Mouse (Mus musculus) G1E (cell line): ENCODE results near the gene Mettl2.

Source experiments
- CTCF ChIP-seq: IDR thresholded peaks from 2 replicates; pipeline ENCODE4 v1.5.1; 2012; ENCODE audit warnings: low read depth, low read length, inconsistent platforms, mixed read lengths
- GATA1 ChIP-seq: IDR thresholded peaks from 2 replicates; pipeline ENCODE4 v1.6.1; 2012; ENCODE audit warnings: borderline replicate concordance, low read length, inconsistent platforms, mixed read lengths
- GATA2 ChIP-seq: IDR thresholded peaks from 2 replicates; pipeline ENCODE4 v1.6.1; 2012; ENCODE audit warnings: low read depth, low read length, inconsistent platforms, borderline replicate concordance
- POLR2AphosphoS5 ChIP-seq: IDR thresholded peaks from 2 replicates; pipeline ENCODE4 v1.6.1; 2012; ENCODE audit warnings: low read depth, low read length, inconsistent platforms; ENCODE audit not compliant: insufficient replicate concordance
- TAL1 ChIP-seq: conservative IDR thresholded peaks from 2 replicates; pipeline ENCODE4 v1.6.1; 2012; ENCODE audit warnings: low read depth, low read length, inconsistent platforms, mixed read lengths

DNA sequence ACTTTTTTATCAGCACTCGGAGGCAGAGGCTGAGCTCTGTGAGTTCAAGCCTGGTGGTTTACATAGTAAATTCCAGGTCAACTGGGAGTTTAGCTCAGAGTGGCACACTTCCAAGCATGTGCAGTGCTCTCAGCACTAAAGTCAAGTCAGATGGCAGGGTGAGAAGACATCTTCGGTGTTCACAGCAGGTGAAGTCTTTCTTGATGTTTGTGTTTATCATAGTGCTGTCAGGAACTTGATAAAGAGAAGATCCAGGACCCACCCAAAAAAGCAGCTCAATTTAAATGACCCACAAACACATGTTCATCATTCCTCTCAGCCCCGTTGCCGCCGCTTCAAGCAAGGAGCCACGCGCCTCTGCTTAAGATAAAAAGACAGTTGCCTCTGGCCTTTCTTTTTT lies 9.5 kb downstream of the Mettl2 start:
- TF ChIP-seq CTCF (no peak), TAL1 (no peak), GATA1 (no peak), POLR2AphosphoS5 (no peak), GATA2 (no peak)
